Mouse (Mus musculus): ENCODE data around the gene Pdzrn4. TPM values are rescaled to one million over a fixed set of nuclear protein-coding genes. Genes with fewer than 3 reads are reported as not detected.

Gene Pdzrn4
- polyA plus RNA-seq, 1 experiment: not detected

DNA sequence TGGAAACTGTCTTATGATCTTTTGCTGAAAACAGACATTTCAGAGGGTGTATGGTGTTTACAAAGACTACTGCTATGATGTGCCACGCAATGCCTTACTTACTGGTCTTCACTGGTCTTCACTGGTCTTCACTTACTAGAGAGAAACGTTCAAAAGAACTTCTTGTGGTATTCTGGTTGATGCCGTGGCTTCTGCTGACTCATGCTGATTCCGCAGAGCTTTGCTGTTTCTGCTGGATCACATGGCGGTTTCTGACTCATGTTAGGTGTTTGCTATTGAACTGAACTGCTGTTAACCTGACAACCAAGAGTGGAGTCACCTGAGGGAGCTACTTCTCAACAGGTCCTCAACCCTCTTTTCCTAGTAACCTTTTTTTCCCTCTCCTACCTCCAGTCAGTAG is 1.9 kb upstream of the Pdzrn4 start:
- TF ChIP-seq CTCF (IDR thresholded peaks at IDR 0.05; ENCODE audit: low read depth, low read length) (no peak), EP300 (IDR thresholded peaks at IDR 0.05; ENCODE audit: insufficient read depth, low read depth, low read length) (no peak), POLR2A (IDR thresholded peaks at IDR 0.05; ENCODE audit: insufficient read depth, low read length) (no peak)
- H3K36me3 ChIP-seq (ENCODE audit: control insufficient read depth, insufficient read depth, low read length, poor library complexity, severe bottlenecking): no peaks in the 10 kb centered on the region
- peaks cover 4% of the 10 kb centered on the region for H3K4me1 ChIP-seq (ENCODE audit: control insufficient read depth, insufficient read depth, low read length)
- H3K9ac ChIP-seq (ENCODE audit: low read depth, poor library complexity, severe bottlenecking): no peak overlapping the region
- H3K9me3 ChIP-seq (replicated peaks; ENCODE audit: control insufficient read depth, insufficient read depth, low read length, poor library complexity, severe bottlenecking): no peaks in the 10 kb centered on the region
- no peak overlapping the region for H3K4me3 ChIP-seq (ENCODE audit: low read depth, low read length)
- H3K27me3 ChIP-seq (ENCODE audit: control insufficient read depth, insufficient read depth, low read length, poor library complexity, severe bottlenecking): peaks cover 3% of the 10 kb centered on the region; the same call in 1 of the 2 replicates
- no peak overlapping the region for H3K27ac ChIP-seq (ENCODE audit: insufficient read depth, low read length)

DNA sequence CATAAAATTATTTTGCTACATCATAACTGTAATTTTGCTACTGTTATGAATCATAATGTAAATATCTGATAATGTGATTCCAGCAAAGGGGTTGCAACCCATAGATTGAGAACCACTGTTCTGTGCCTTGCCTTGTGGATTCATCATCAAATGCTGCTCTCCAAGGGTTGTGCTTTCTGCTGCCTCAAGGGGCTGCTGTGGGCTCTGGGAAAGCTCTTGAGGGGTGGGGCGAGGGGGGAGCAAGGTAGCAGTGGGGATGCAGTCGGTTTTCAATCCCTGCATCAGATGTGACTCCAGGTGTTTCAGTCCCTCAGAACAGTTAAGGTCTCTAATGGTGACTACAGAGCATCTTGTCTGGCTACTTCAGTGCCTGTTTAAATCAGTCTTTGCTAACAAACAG is 2.1 kb downstream of the Pdzrn4 start:
- H3K4me3 ChIP-seq (ENCODE audit: low read depth, low read length): no peak overlapping the region
- TF ChIP-seq CTCF (IDR thresholded peaks at IDR 0.05; ENCODE audit: low read depth, low read length): no peak
- no peak for TF ChIP-seq EP300 (IDR thresholded peaks at IDR 0.05; ENCODE audit: insufficient read depth, low read depth, low read length)
- TF ChIP-seq POLR2A (IDR thresholded peaks at IDR 0.05; ENCODE audit: insufficient read depth, low read length): no peak
- H3K9me3 ChIP-seq (replicated peaks; ENCODE audit: control insufficient read depth, insufficient read depth, low read length, poor library complexity, severe bottlenecking): no peaks in the 10 kb centered on the region
- H3K27me3 ChIP-seq (ENCODE audit: control insufficient read depth, insufficient read depth, low read length, poor library complexity, severe bottlenecking): peaks cover 3% of the 10 kb centered on the region; the same call in 1 of the 2 replicates
- H3K27ac ChIP-seq (ENCODE audit: insufficient read depth, low read length): no peak overlapping the region
- H3K9ac ChIP-seq (ENCODE audit: low read depth, poor library complexity, severe bottlenecking): no peak overlapping the region
- peaks cover 4% of the 10 kb centered on the region for H3K4me1 ChIP-seq (ENCODE audit: control insufficient read depth, insufficient read depth, low read length)
- H3K36me3 ChIP-seq (ENCODE audit: control insufficient read depth, insufficient read depth, low read length, poor library complexity, severe bottlenecking): no peaks in the 10 kb centered on the region

DNA sequence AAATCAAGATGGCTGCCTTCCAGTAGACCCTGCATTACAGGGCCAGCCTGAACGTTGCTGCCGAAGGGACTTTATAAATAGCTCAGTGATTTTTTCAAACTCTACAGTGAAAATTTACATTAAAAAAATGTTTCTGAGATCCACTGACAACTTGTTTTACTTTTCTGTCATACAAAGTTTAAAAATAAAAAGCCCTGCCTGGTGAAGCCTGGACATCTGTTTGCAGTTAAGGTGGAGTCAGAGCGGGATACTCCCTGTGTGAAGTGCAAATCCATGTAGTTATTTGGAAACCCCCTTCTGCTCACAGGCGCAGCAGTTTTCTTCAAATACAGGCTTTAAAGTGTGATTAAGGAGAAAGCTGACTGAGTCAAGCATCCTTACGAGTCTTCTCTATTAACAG is 2.6 kb downstream of the Pdzrn4 start:
- Histone ChIP-seq H3K4me3 (ENCODE audit: low read depth, low read length) (no peak overlapping the region), H3K27me3 (ENCODE audit: control insufficient read depth, insufficient read depth, low read length, poor library complexity, severe bottlenecking) (peaks cover 3% of the 10 kb centered on the region; the same call in 1 of the 2 replicates), H3K9ac (ENCODE audit: low read depth, poor library complexity, severe bottlenecking) (no peak overlapping the region), H3K9me3 (replicated peaks; ENCODE audit: control insufficient read depth, insufficient read depth, low read length, poor library complexity, severe bottlenecking) (no peaks in the 10 kb centered on the region), H3K36me3 (ENCODE audit: control insufficient read depth, insufficient read depth, low read length, poor library complexity, severe bottlenecking) (no peaks in the 10 kb centered on the region), H3K27ac (ENCODE audit: insufficient read depth, low read length) (no peak overlapping the region), H3K4me1 (ENCODE audit: control insufficient read depth, insufficient read depth, low read length) (peaks cover 4% of the 10 kb centered on the region)
- no peak for TF ChIP-seq CTCF (IDR thresholded peaks at IDR 0.05; ENCODE audit: low read depth, low read length)

DNA sequence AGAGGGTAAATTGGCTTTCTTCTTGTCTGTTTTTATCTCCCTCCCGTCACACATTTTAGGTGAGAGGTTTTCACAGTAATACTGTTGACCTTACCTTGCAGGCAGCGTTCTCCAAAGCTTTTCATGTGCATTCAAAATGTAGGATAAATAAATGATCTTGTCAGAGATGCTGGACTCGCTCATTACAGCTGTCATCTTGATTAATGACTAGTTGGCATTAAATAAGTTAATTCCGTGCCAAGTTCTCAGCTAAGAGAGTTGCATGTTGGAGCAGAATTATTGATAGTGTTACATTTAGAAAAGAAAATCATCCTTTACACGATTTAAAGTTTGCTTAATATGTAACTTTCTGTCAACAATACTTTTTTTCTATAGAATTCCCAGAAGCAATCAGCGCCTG is 4.9 kb downstream of the Pdzrn4 start:
- Histone ChIP-seq H3K27ac (ENCODE audit: insufficient read depth, low read length) (no peak overlapping the region), H3K9me3 (replicated peaks; ENCODE audit: control insufficient read depth, insufficient read depth, low read length, poor library complexity, severe bottlenecking) (no peaks in the 10 kb centered on the region), H3K4me1 (ENCODE audit: control insufficient read depth, insufficient read depth, low read length) (no peaks in the 10 kb centered on the region), H3K27me3 (ENCODE audit: control insufficient read depth, insufficient read depth, low read length, poor library complexity, severe bottlenecking) (no peaks in the 10 kb centered on the region; the same call in 1 of the 2 replicates), H3K4me3 (ENCODE audit: low read depth, low read length) (no peak overlapping the region), H3K9ac (ENCODE audit: low read depth, poor library complexity, severe bottlenecking) (no peak overlapping the region), H3K36me3 (ENCODE audit: control insufficient read depth, insufficient read depth, low read length, poor library complexity, severe bottlenecking) (no peaks in the 10 kb centered on the region)
- TF ChIP-seq EP300 (IDR thresholded peaks at IDR 0.05; ENCODE audit: insufficient read depth, low read depth, low read length): no peak
- no peak for TF ChIP-seq CTCF (IDR thresholded peaks at IDR 0.05; ENCODE audit: low read depth, low read length)

DNA sequence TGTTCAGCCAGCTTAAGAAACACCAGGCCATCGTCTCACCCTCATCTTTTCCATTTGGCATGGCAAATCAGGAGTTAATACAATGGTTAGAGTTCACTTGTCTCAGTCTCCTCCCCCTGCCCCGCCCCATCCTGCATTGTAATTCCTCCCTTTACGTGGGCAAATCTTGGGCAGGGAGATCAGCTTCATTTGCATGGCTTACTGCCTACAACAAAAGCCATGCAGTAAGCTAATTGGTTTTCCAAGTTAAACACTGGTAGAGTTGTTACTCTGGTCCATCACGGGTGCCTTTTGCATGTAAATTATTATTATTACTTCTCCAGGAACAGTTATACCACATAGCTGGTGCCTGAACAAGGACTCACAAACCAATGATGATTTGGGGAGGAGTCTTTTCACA is 18.6 kb downstream of the Pdzrn4 start:
- no peak for TF ChIP-seq CTCF (IDR thresholded peaks at IDR 0.05; ENCODE audit: low read depth, low read length)
- no peak for TF ChIP-seq POLR2A (IDR thresholded peaks at IDR 0.05; ENCODE audit: insufficient read depth, low read length)
- TF ChIP-seq EP300 (IDR thresholded peaks at IDR 0.05; ENCODE audit: insufficient read depth, low read depth, low read length): no peak
- H3K4me3 ChIP-seq (ENCODE audit: low read depth, low read length): no peak overlapping the region
- H3K9me3 ChIP-seq (replicated peaks; ENCODE audit: control insufficient read depth, insufficient read depth, low read length, poor library complexity, severe bottlenecking): no peaks in the 10 kb centered on the region
- no peaks in the 10 kb centered on the region for H3K27me3 ChIP-seq (ENCODE audit: control insufficient read depth, insufficient read depth, low read length, poor library complexity, severe bottlenecking)
- no peaks in the 10 kb centered on the region for H3K4me1 ChIP-seq (ENCODE audit: control insufficient read depth, insufficient read depth, low read length)
- H3K27ac ChIP-seq (ENCODE audit: insufficient read depth, low read length): no peak overlapping the region
- H3K36me3 ChIP-seq (ENCODE audit: control insufficient read depth, insufficient read depth, low read length, poor library complexity, severe bottlenecking): no peaks in the 10 kb centered on the region
- no peak overlapping the region for H3K9ac ChIP-seq (ENCODE audit: low read depth, poor library complexity, severe bottlenecking)

DNA sequence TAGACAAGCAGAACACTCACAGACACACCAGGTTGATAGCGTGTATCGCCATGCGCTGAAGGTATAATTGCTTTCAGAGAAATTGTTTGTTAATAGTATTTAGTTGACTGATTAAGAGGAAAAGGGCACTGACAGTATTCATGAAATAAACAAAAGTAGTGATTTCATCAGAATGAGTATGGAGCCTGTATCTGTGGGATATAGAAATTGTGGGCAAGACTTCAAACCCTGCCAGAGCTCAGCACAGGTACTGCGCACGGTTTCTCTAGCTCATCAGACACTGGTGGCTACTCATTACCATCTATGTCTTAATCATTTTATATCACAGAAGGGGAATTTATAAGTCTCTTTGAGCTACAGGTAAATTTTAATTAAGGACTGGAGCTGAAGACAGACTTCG is 19.5 kb downstream of the Pdzrn4 start:
- H3K36me3 ChIP-seq (ENCODE audit: control insufficient read depth, insufficient read depth, low read length, poor library complexity, severe bottlenecking): no peaks in the 10 kb centered on the region
- no peaks in the 10 kb centered on the region for H3K4me1 ChIP-seq (ENCODE audit: control insufficient read depth, insufficient read depth, low read length)
- no peak for TF ChIP-seq POLR2A (IDR thresholded peaks at IDR 0.05; ENCODE audit: insufficient read depth, low read length)
- TF ChIP-seq EP300 (IDR thresholded peaks at IDR 0.05; ENCODE audit: insufficient read depth, low read depth, low read length): no peak
- no peak for TF ChIP-seq CTCF (IDR thresholded peaks at IDR 0.05; ENCODE audit: low read depth, low read length)

More for the DNA sequence above, 19.5 kb downstream of the Pdzrn4 start:
- H3K27ac ChIP-seq (ENCODE audit: insufficient read depth, low read length): no peak overlapping the region
- H3K4me3 ChIP-seq (ENCODE audit: low read depth, low read length): no peak overlapping the region
- no peaks in the 10 kb centered on the region for H3K9me3 ChIP-seq (replicated peaks; ENCODE audit: control insufficient read depth, insufficient read depth, low read length, poor library complexity, severe bottlenecking)
- no peaks in the 10 kb centered on the region for H3K27me3 ChIP-seq (ENCODE audit: control insufficient read depth, insufficient read depth, low read length, poor library complexity, severe bottlenecking)
- no peak overlapping the region for H3K9ac ChIP-seq (ENCODE audit: low read depth, poor library complexity, severe bottlenecking)
